Mouse (Mus musculus): ENCODE results near the gene Ubap1l. TPM values are rescaled to one million over a fixed set of nuclear protein-coding genes. Genes with fewer than 3 reads are reported as not detected.

Gene Ubap1l
- polyA plus RNA-seq, 1 experiment from 2014 or later = 0.73 TPM

- WGBS = 90% methylated on average over 6 of the region's 6 CpGs
- H3K27me3 ChIP-seq = peaks cover 8% of the 10 kb centered on the region
- no peaks in the 10 kb centered on the region for H3K9me3 ChIP-seq
- no peak overlapping the region for H3K4me2 ChIP-seq
- no peaks in the 10 kb centered on the region for H3K36me3 ChIP-seq (replicated peaks)
- H3K27ac ChIP-seq = no peak overlapping the region
- no peak overlapping the region for H3K4me3 ChIP-seq (replicated peaks)
- H3K4me1 ChIP-seq = peaks cover 10% of the 10 kb centered on the region
- H3K9ac ChIP-seq = no peak overlapping the region
- ATAC-seq (ENCODE audit: low FRiP score) = no peak
Observed at GRCm38 (mm10) chr9:65399934-65400333, 39.1 kb downstream of the Ubap1l start.

GRCm38 (mm10) chr9:65404331-65405183, 43.7 kb downstream of the Ubap1l start:
- Histone ChIP-seq H3K27ac (no peak overlapping the region), H3K9ac (no peak overlapping the region), H3K36me3 (replicated peaks) (no peaks in the 10 kb centered on the region), H3K4me2 (no peak overlapping the region), H3K4me1 (no peaks in the 10 kb centered on the region; the same call in 1 of the 2 replicates), H3K9me3 (no peaks in the 10 kb centered on the region), H3K4me3 (replicated peaks) (no peak overlapping the region), H3K27me3 (no peaks in the 10 kb centered on the region)
- no peak for ATAC-seq (ENCODE audit: low FRiP score)
- WGBS = 77% methylated on average over 15 of the region's 15 CpGs

GRCm38 (mm10) chr9:65405184-65405449, 44.3 kb downstream of the Ubap1l start:
- Histone ChIP-seq H3K4me3 (replicated peaks) (no peak overlapping the region), H3K9me3 (no peaks in the 10 kb centered on the region), H3K4me2 (no peak overlapping the region), H3K9ac (no peak overlapping the region), H3K27ac (no peak overlapping the region), H3K4me1 (no peaks in the 10 kb centered on the region; the same call in 1 of the 2 replicates), H3K27me3 (no peaks in the 10 kb centered on the region), H3K36me3 (replicated peaks) (no peaks in the 10 kb centered on the region)
- 84% methylated on average over 2 of the region's 2 CpGs for WGBS
- ATAC-seq (ENCODE audit: low FRiP score) = no peak

- no peak overlapping the region for H3K9ac ChIP-seq
- 86% methylated on average over 5 of the region's 5 CpGs for WGBS
- H3K4me2 ChIP-seq = no peak overlapping the region
- no peaks in the 10 kb centered on the region for H3K9me3 ChIP-seq
- ATAC-seq (ENCODE audit: low FRiP score) = no peak
- H3K27me3 ChIP-seq = no peaks in the 10 kb centered on the region
- H3K27ac ChIP-seq = no peak overlapping the region
- H3K4me1 ChIP-seq = no peaks in the 10 kb centered on the region; the same call in 1 of the 2 replicates
- no peak overlapping the region for H3K4me3 ChIP-seq (replicated peaks)
- no peaks in the 10 kb centered on the region for H3K36me3 ChIP-seq (replicated peaks)
Observed at GRCm38 (mm10) chr9:65407327-65407726, 46.5 kb downstream of the Ubap1l start.

- no peak overlapping the region for H3K4me2 ChIP-seq
Observed at GRCm38 (mm10) chr9:65407861-65408260, 47.0 kb downstream of the Ubap1l start.

GRCm38 (mm10) chr9:65408871-65409295, 48.0 kb downstream of the Ubap1l start:
- Histone ChIP-seq H3K9me3 (no peaks in the 10 kb centered on the region), H3K4me2 (no peak overlapping the region), H3K4me3 (replicated peaks) (no peak overlapping the region), H3K36me3 (replicated peaks) (no peaks in the 10 kb centered on the region), H3K27me3 (no peaks in the 10 kb centered on the region), H3K4me1 (no peaks in the 10 kb centered on the region; the same call in 1 of the 2 replicates), H3K9ac (no peak overlapping the region), H3K27ac (no peak overlapping the region)
- WGBS = 79% methylated on average over 5 of the region's 5 CpGs
- ATAC-seq (ENCODE audit: low FRiP score) = no peak

More at GRCm38 (mm10) chr9:65407861-65408260, 47.0 kb downstream of the Ubap1l start:
- no peaks in the 10 kb centered on the region; the same call in 1 of the 2 replicates for H3K4me1 ChIP-seq
- no peaks in the 10 kb centered on the region for H3K36me3 ChIP-seq (replicated peaks)
- ATAC-seq (ENCODE audit: low FRiP score) = no peak
- H3K9ac ChIP-seq = no peak overlapping the region
- WGBS = 75% methylated on average over 3 of the region's 3 CpGs
- no peaks in the 10 kb centered on the region for H3K27me3 ChIP-seq
- H3K27ac ChIP-seq = no peak overlapping the region
- no peaks in the 10 kb centered on the region for H3K9me3 ChIP-seq
- H3K4me3 ChIP-seq (replicated peaks) = no peak overlapping the region

GRCm38 (mm10) chr9:65410378-65410777, 49.5 kb downstream of the Ubap1l start:
- no peak for ATAC-seq (ENCODE audit: low FRiP score)

GRCm38 (mm10) chr9:65411326-65411725, 50.5 kb downstream of the Ubap1l start:
- H3K27ac ChIP-seq = no peak overlapping the region
- no peaks in the 10 kb centered on the region for H3K4me1 ChIP-seq
- H3K27me3 ChIP-seq = no peaks in the 10 kb centered on the region
- H3K36me3 ChIP-seq (replicated peaks) = no peaks in the 10 kb centered on the region
- H3K9ac ChIP-seq = no peak overlapping the region
- H3K9me3 ChIP-seq = no peaks in the 10 kb centered on the region
- no peak overlapping the region for H3K4me2 ChIP-seq
- no peak for ATAC-seq (ENCODE audit: low FRiP score)
- no peak overlapping the region for H3K4me3 ChIP-seq (replicated peaks)
- 83% methylated on average over 3 of the region's 3 CpGs for WGBS

More at GRCm38 (mm10) chr9:65410378-65410777, 49.5 kb downstream of the Ubap1l start:
- WGBS = 93% methylated on average over 8 of the region's 8 CpGs
- Histone ChIP-seq H3K27me3 (no peaks in the 10 kb centered on the region), H3K9me3 (no peaks in the 10 kb centered on the region), H3K36me3 (replicated peaks) (no peaks in the 10 kb centered on the region), H3K9ac (no peak overlapping the region), H3K4me2 (no peak overlapping the region), H3K4me1 (no peaks in the 10 kb centered on the region), H3K27ac (no peak overlapping the region), H3K4me3 (replicated peaks) (no peak overlapping the region)

- no peak overlapping the region for H3K4me2 ChIP-seq
- no peaks in the 10 kb centered on the region for H3K27me3 ChIP-seq
- no peak overlapping the region for H3K27ac ChIP-seq
- no peak for ATAC-seq (ENCODE audit: low FRiP score)
- WGBS = 36% methylated on average over 3 of the region's 3 CpGs
- no peaks in the 10 kb centered on the region for H3K4me1 ChIP-seq
- H3K9me3 ChIP-seq = no peaks in the 10 kb centered on the region
- H3K4me3 ChIP-seq (replicated peaks) = no peak overlapping the region
- no peak overlapping the region for H3K9ac ChIP-seq
- no peaks in the 10 kb centered on the region for H3K36me3 ChIP-seq (replicated peaks)
Observed at GRCm38 (mm10) chr9:65417738-65418137, 56.9 kb downstream of the Ubap1l start.

- Histone ChIP-seq H3K4me2 (no peak overlapping the region), H3K27me3 (no peaks in the 10 kb centered on the region), H3K9ac (no peak overlapping the region), H3K4me3 (replicated peaks) (no peak overlapping the region), H3K36me3 (replicated peaks) (no peaks in the 10 kb centered on the region), H3K27ac (no peak overlapping the region), H3K4me1 (no peaks in the 10 kb centered on the region), H3K9me3 (no peaks in the 10 kb centered on the region)
- ATAC-seq (ENCODE audit: low FRiP score) = no peak
- whole genome bisulfite sequencing = 80% methylated on average over 3 of the region's 3 CpGs
Observed at GRCm38 (mm10) chr9:65419633-65420032, 58.8 kb downstream of the Ubap1l start.

- H3K4me1 ChIP-seq = no peaks in the 10 kb centered on the region
- H3K27ac ChIP-seq = no peak within 1 kb of the TSS
- 85% methylated on average over 11 of the region's 11 CpGs for WGBS
- H3K4me3 ChIP-seq (replicated peaks) = no peak within 1 kb of the TSS
- no peak for ATAC-seq (ENCODE audit: low FRiP score)
- H3K4me2 ChIP-seq = no peak within 1 kb of the TSS
- no peaks in the 10 kb centered on the region for H3K9me3 ChIP-seq
- H3K36me3 ChIP-seq (replicated peaks) = no peaks in the 10 kb centered on the region
- no peaks in the 10 kb centered on the region for H3K27me3 ChIP-seq
- no peak within 1 kb of the TSS for H3K9ac ChIP-seq
Observed at GRCm38 (mm10) chr9:65422760-65423501, 62.1 kb downstream of the Ubap1l start, which contains the start of gene Slc51b. TSS of gene Slc51b (minus strand) at chr9:65422955.

GRCm38 (mm10) chr9:65424393-65424792, 63.6 kb downstream of the Ubap1l start:
- H3K4me2 ChIP-seq = no peak overlapping the region
- H3K4me1 ChIP-seq = no peaks in the 10 kb centered on the region
- H3K36me3 ChIP-seq (replicated peaks) = no peaks in the 10 kb centered on the region
- H3K9me3 ChIP-seq = no peaks in the 10 kb centered on the region
- no peak overlapping the region for H3K27ac ChIP-seq
- 52% methylated on average over 3 of the region's 3 CpGs for WGBS
- H3K9ac ChIP-seq = no peak overlapping the region
- H3K4me3 ChIP-seq (replicated peaks) = no peak overlapping the region
- ATAC-seq (ENCODE audit: low FRiP score) = no peak
- no peaks in the 10 kb centered on the region for H3K27me3 ChIP-seq

Measured in forebrain, embryonic 12.5 days (tissue).